Mouse (Mus musculus) heart, adult 8-10 months (tissue): ENCODE results near the gene Tlx2. TPM values are rescaled to one million over a fixed set of nuclear protein-coding genes. Genes with fewer than 3 reads are reported as not detected.

Source experiments
- DNase-seq: peaks from one replicate; pipeline ENCODE4 v3.0.0; 2022; ENCODE audit warnings: low spot score
- total RNA-seq, 4 experiments: library from RNA; stranded (reverse); gene quantifications; 2 replicates each; pipeline ENCODE4 v1.2.4; 2022

Tlx2 gene
- total RNA-seq, 4 experiments from 2014 or later: 0.16 TPM; not detected in 3

- DNase-seq: no peak
Observed at GRCm38 (mm10) chr6:83092416-83093127, 22.5 kb upstream of the Tlx2 start.

GRCm38 (mm10) chr6:83087926-83088260 lies 17.8 kb upstream of the Tlx2 start:
- no peak for DNase-seq

GRCm38 (mm10) chr6:83087205-83087925 lies 17.3 kb upstream of the Tlx2 start:
- DNase-seq: peak; percentile 41

GRCm38 (mm10) chr6:83086121-83087035 lies 16.3 kb upstream of the Tlx2 start, which contains the start of gene Lbx2:
TSS of gene Lbx2 (plus strand) at chr6:83086367.
- no peak for DNase-seq

GRCm38 (mm10) chr6:83084477-83084876 lies 14.4 kb upstream of the Tlx2 start:
- no peak for DNase-seq

- DNase-seq: no peak
Observed at GRCm38 (mm10) chr6:83083497-83083896, 13.4 kb upstream of the Tlx2 start.

- DNase-seq: no peak
Observed at GRCm38 (mm10) chr6:83080210-83080609, 10.1 kb upstream of the Tlx2 start.

GRCm38 (mm10) chr6:83078324-83078858 lies 8.3 kb upstream of the Tlx2 start:
- peak; percentile 99 for DNase-seq

- DNase-seq: peak; percentile 23
Observed at GRCm38 (mm10) chr6:83077630-83078323, 7.7 kb upstream of the Tlx2 start, which contains the start of gene Pcgf1. TSS of gene Pcgf1 (plus strand) at chr6:83077869.

- DNase-seq: no peak
Observed at GRCm38 (mm10) chr6:83074979-83075378, 4.9 kb upstream of the Tlx2 start.

- DNase-seq: no peak
Observed at GRCm38 (mm10) chr6:83071220-83071619, 1.1 kb upstream of the Tlx2 start.

- peak; percentile 19 for DNase-seq
Observed at GRCm38 (mm10) chr6:83070311-83071219, 472 bp upstream of the Tlx2 start.

GRCm38 (mm10) chr6:83069488-83070246 lies 426 bp downstream of the Tlx2 start:
- no peak for DNase-seq

- no peak for DNase-seq
Observed at GRCm38 (mm10) chr6:83068706-83069487, 1.2 kb downstream of the Tlx2 start.

GRCm38 (mm10) chr6:83068221-83068620 lies 1.9 kb downstream of the Tlx2 start:
- DNase-seq: no peak

- DNase-seq: no peak
Observed at GRCm38 (mm10) chr6:83066441-83066840, 3.7 kb downstream of the Tlx2 start.

GRCm38 (mm10) chr6:83065995-83066394 lies 4.1 kb downstream of the Tlx2 start:
- DNase-seq: no peak

- DNase-seq: no peak
Observed at GRCm38 (mm10) chr6:83058725-83059124, 11.4 kb downstream of the Tlx2 start.
